Mouse (Mus musculus): ENCODE data around the gene Defb25.
"Not testable (repeated sequence)": the region's sequence is repeated elsewhere in the genome, so short reads cannot be mapped to it uniquely, and the experiment has no call there.

Gene Defb25

DNA sequence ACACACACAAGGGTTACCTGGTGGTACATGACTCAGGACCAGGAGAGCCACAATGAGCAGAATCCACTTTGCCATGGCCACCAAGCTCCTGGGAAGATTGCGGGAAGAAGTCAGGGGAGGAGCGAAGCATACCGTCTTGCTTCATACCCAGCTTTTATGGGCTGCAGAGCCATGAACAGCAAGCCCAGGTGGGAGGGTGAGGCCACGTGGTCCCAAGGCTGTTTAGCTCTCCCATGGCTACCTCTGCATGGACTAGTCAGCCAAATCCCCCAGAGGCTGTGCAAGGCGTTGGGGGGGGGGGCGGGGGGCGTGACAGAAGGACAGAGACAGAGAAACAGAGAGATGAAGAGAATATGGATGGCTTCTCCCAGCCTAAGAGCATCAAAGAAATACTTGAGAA, at the start of gene Defb25:
Defb25 (minus strand) TSS at position 101 of the 400 bp plus-strand sequence.
- DNase-seq = no peak

DNA sequence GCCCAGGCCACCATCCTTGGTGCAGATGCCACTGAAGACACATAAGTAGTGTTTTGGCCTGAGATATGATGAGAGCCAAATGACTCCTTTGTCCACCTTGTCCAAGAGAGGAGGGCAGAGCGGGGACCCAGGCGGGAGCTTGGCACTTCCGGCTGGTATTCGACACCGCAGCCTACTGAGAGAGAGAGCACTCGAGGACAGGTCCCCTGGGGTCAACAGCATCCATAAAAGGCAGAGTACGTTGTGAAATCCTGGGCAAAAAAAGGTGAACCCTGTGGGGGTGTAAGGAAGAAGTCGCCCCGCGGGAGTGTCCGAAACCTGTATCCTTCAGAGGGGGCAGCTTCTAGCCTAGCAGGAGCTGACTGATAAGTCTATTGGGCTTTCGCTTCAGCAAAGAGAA, 49.3 kb upstream of the Defb25 start:
- no peak for DNase-seq

DNA sequence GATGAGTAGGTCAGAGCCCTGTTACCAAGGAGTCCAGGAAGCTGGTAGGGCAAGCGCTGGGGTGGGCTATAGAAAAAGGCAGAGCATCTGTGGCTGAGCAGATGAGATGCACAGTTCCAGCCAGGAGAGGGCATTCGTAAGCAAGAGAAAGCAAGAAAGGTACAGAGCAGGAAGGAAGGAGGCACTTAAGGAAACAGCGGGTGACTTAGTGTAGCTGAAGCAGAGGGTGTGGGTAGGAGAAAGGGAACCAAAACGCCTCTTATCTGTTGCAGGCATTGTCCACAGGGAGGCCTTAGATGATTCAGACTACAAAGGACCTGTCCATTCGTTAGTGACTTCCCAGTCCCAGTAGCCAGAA, 48.8 kb upstream of the Defb25 start:
- DNase-seq = no peak

GRCm38 (mm10) chr2:152670983-152671641, 48.3 kb upstream of the Defb25 start:
- no peak for DNase-seq

DNA sequence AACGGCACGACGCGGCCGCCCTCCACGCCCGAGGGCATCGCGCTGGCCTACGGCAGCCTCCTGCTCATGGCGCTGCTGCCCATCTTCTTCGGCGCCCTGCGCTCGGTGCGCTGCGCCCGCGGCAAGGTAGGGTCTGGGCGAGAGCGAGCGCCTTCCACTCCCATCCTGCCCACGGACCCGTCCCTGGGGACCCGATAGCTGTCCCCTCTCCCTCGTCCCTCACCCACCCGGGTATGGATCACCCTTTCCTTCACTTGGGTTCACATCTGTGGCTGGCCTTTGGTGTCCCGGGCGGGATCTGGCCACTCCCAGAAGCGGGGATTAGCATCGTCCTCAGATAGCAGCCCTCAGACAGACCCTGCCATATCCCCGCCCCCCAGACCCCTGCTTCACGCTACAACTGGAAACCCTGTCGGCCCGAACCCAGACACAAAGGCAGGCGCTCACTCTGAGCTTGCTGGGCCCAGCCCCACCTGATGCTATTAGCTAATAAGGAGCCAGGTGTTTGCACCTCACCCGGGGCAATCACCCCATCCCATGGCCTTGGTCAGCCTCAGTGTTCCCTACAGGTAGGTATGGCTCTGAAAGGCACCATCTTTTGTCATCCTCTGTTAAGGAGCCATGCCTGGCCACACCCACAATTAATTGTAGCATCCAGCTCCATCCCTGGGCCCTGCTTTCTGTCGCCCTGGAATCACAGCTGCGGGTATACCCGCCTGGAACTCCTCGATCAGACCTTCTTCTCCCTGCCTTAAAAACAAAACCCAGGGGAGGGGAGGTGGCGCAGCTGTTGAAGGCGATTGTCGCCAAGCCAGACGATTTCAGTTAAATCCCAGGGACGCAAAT, 47.0 kb upstream of the Defb25 start:
- no peak for DNase-seq

- DNase-seq = peak; percentile 90
These were observed 46.4 kb upstream of the Defb25 start, which contains the start of gene H13 for GRCm38 (mm10) chr2:152669256-152669638. H13 (plus strand) TSS chr2:152669461.

DNA sequence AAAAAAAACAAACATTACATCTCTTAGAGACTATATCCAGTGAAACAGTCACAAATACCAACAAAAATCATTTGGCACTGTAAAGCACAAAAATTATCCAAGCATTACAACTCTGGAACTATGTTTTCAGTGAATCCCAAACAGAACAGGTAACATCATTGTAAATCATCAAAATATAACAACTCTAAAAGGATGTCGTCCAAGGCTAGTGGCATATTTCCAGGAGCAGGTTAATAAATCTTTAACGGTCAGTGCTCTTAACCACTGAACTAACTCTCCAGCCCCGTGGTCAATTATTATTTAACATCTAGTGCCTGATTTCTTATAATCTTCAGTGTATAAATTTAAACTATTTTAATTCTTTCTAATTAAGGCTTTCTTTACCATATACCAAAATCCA, 43.3 kb upstream of the Defb25 start:
- not testable (repeated sequence) for DNase-seq

DNA sequence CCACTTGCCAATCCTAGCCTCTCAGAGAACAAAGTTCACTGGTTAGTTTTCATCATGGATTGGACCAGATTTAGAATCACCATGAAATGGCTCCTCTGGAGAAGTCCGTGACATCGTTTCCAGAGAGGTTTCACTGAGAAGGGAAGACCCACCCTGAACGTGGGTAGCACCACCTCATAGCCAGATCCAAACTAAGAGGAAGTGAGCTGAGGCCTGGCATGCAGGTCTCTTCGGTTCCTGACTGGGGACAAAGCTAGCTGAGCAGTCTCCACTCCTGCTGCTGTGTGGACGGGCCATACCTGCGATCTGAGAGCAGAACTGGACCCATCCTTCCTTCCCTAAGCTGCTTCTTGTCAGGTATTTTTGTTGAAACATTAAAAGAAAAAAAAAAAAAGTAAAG, 38.3 kb upstream of the Defb25 start:
- DNase-seq = no peak

GRCm38 (mm10) chr2:152657398-152657797, 34.5 kb upstream of the Defb25 start:
- no peak for DNase-seq

GRCm38 (mm10) chr2:152653874-152654715, 31.2 kb upstream of the Defb25 start:
- no peak for DNase-seq

- DNase-seq = no peak
These were observed 30.2 kb upstream of the Defb25 start for GRCm38 (mm10) chr2:152652901-152653620.

DNA sequence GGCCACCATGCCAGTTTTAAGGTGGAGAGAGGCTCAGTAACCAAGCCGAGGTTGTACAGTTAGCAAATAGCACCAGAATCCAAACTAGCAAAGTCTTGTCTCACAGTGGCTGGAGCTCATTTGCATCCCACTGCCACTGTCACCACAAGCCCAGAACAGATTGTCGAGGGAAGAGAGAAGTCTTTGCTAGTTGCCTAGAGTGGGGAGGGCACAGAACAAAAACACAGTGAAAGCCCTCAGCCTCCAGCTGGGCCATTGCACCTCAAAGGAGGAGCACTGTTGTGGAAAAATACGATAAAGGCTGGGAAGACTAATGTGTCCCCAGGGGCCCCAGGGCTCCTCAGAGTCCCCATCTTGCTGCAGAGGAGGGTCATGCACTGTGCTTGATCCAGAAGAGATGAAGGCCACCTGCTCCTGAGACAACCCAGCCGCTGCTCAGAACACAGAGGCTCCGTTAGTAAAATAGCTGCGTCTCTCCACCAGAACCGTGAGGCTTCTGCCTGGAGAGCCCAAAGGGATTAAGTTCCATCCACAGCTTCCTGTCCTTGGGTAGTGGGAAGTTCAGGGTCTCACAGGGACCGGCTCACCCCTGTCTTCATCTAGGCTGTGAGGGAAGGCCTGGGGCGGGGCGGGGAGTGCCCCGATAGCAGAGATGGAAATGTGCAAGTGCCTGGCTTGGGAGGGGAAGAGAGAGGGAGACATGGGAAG, 16.7 kb upstream of the Defb25 start:
- no peak for DNase-seq

GRCm38 (mm10) chr2:152638865-152639264, 16.0 kb upstream of the Defb25 start:
- DNase-seq = no peak

GRCm38 (mm10) chr2:152637381-152637780, 14.5 kb upstream of the Defb25 start:
- DNase-seq = no peak

- DNase-seq = no peak
These were observed 14.1 kb upstream of the Defb25 start for GRCm38 (mm10) chr2:152637006-152637322.

GRCm38 (mm10) chr2:152636246-152637005, 13.6 kb upstream of the Defb25 start:
- DNase-seq = no peak

- no peak for DNase-seq
These were observed 11.5 kb upstream of the Defb25 start for GRCm38 (mm10) chr2:152634311-152634710.

- no peak for DNase-seq
These were observed 10.5 kb upstream of the Defb25 start for GRCm38 (mm10) chr2:152633334-152633733.

DNA sequence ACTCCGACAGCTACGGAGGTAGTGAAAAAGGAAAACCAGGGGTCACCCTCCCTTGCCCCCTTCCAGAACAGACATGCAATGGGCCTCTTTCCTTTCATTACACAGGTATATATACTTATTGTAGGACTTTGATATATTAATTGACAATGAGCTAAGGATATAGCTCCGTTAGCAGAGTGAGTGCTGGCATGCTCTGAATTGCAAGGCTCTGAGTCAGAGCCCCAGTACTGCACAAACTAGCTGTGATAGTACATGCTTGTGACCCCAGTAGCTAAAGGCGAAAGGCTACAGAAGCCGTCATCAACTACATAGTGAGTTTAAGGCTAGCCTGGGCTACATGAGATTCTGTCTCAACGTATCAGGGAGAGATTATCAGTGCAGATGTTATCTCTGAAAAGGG, 7.1 kb upstream of the Defb25 start:
- no peak for DNase-seq

- no peak for DNase-seq
These were observed 6.4 kb upstream of the Defb25 start for GRCm38 (mm10) chr2:152629239-152629638.

- DNase-seq = no peak
These were observed 5.2 kb upstream of the Defb25 start for GRCm38 (mm10) chr2:152628066-152628465.

All from cerebellum, adult 11 months (tissue).